Mouse (Mus musculus) heart, embryonic 14.5 days (tissue): Measurements from ENCODE around the gene Ddi2. TPM values are rescaled to one million over a fixed set of nuclear protein-coding genes. Genes with fewer than 3 reads are reported as not detected.

Source experiments
- ATAC-seq: fragments of 200-750 bp; cut with Nextera tagmentation; 2 replicates; pipeline ENCODE4 v1.8.0; 2017; ENCODE audit warnings: low read depth, moderate TSS enrichment; ENCODE audit not compliant: insufficient number of reproducible peaks, insufficient read depth, low FRiP score
- H3K27ac ChIP-seq, 2 experiments: fragments of 200-500 bp in 1 of 2; fragments of 300-500 bp in 1 of 2; sonication (generic) in 1 of 2; replicated peaks in 1 of 2; 2 replicates each; pipeline ENCODE4 v1.5.1; 2012 to 2014; ENCODE audit warnings: low read depth in 2 of 2, low read length in 2 of 2, control low read depth in 1 of 2, mild to moderate bottlenecking in 1 of 2, mixed read lengths in 1 of 2; ENCODE audit not compliant: control insufficient read depth in 1 of 2, insufficient read depth in 1 of 2
- H3K27me3 ChIP-seq: fragments of 300-500 bp; sonication (generic); 2 replicates; pipeline ENCODE4 v1.6.1; 2014; ENCODE audit warnings: mild to moderate bottlenecking, low read length, control low read depth; ENCODE audit not compliant: control insufficient read depth, insufficient read depth
- H3K36me3 ChIP-seq: fragments of 300-500 bp; sonication (generic); 2 replicates; pipeline ENCODE4 v1.6.1; 2014; ENCODE audit warnings: mild to moderate bottlenecking, control low read depth, low read length, mixed read lengths; ENCODE audit not compliant: control insufficient read depth, insufficient read depth
- H3K4me1 ChIP-seq, 2 experiments: fragments of 200-500 bp in 1 of 2; fragments of 300-500 bp in 1 of 2; sonication (generic) in 1 of 2; 2 replicates each; pipeline ENCODE4 v1.6.1; 2012 to 2014; ENCODE audit warnings: low read length in 2 of 2, control low read depth in 1 of 2, mixed read lengths in 1 of 2; ENCODE audit not compliant: control insufficient read depth in 2 of 2, insufficient read depth in 2 of 2
- H3K4me2 ChIP-seq: fragments of 300-500 bp; sonication (generic); 2 replicates; pipeline ENCODE4 v1.6.1; 2014; ENCODE audit warnings: mild to moderate bottlenecking, low read length
- H3K4me3 ChIP-seq, 2 experiments: fragments of 200-500 bp in 1 of 2; fragments of 300-500 bp in 1 of 2; sonication (generic) in 1 of 2; 2 replicates each; pipeline ENCODE4 v1.5.1; 2012 to 2014; ENCODE audit warnings: low read length in 2 of 2, mild to moderate bottlenecking in 2 of 2, control low read depth in 1 of 2, low read depth in 1 of 2, moderate library complexity in 1 of 2; ENCODE audit not compliant: control insufficient read depth in 1 of 2, insufficient read depth in 1 of 2
- H3K9ac ChIP-seq: fragments of 300-500 bp; sonication (generic); 2 replicates; pipeline ENCODE4 v1.6.1; 2014; ENCODE audit warnings: mild to moderate bottlenecking, low read length
- H3K9me3 ChIP-seq: fragments of 300-500 bp; sonication (generic); 2 replicates; pipeline ENCODE4 v1.6.1; 2016; ENCODE audit warnings: low read length, control low read depth; ENCODE audit not compliant: control insufficient read depth
- WGBS: fragments of 180-500 bp; shearing (Covaris S2); extraction: QIAGEN DNeasy Blood & Tissue Kit; methylation state at CpG from one replicate; pipeline ENCODE4 v1.1.7; 2014; 5-methylcytosine and 5-hydroxymethylcytosine counted together
- polyA plus RNA-seq: library from polyadenylated mRNA; unstranded; fragments of >200 nt; fragmentation: Nextera tagmentation; extraction: Ambion mirVana; gene quantifications from 2 replicates; pipeline ENCODE4 v1.2.1, GENCODE M21; 2014

Ddi2 gene
- polyA plus RNA-seq, 1 experiment from 2014 or later: 12.0 TPM

GRCm38 (mm10) chr4:141755375-141755930 lies 32.2 kb upstream of the Ddi2 start:
- H3K27me3 ChIP-seq: no peaks in the 10 kb centered on the region
- no peak overlapping the region for H3K9ac ChIP-seq
- no peak overlapping the region for H3K4me2 ChIP-seq
- H3K4me3 ChIP-seq: no peak overlapping the region
- no peak for ATAC-seq
- no peak overlapping the region for H3K27ac ChIP-seq
- peaks cover 7 to 13% of the 10 kb centered on the region in 2 experiments for H3K4me1 ChIP-seq
- H3K36me3 ChIP-seq: peaks cover 3% of the 10 kb centered on the region; the same call in 1 of the 2 replicates
- H3K9me3 ChIP-seq: no peaks in the 10 kb centered on the region
- 82% methylated on average over 19 of the region's 19 CpGs for WGBS

- WGBS: 9% methylated on average over 4 of the region's 4 CpGs
- no peaks in the 10 kb centered on the region for H3K9me3 ChIP-seq
- H3K4me3 ChIP-seq: no peak overlapping the region
- no peak overlapping the region for H3K9ac ChIP-seq
- H3K4me2 ChIP-seq: no peak overlapping the region
- no peaks in the 10 kb centered on the region for H3K27me3 ChIP-seq
- ATAC-seq: no peak
- H3K27ac ChIP-seq: peak overlapping the region in 1 of 2 experiments; percentile 8; a peak in 1 of 4 replicates
- H3K4me1 ChIP-seq: peaks cover 11 to 21% of the 10 kb centered on the region in 2 experiments
- no peaks in the 10 kb centered on the region for H3K36me3 ChIP-seq
Measured at GRCm38 (mm10) chr4:141752076-141752421, 28.8 kb upstream of the Ddi2 start.

- Histone ChIP-seq H3K4me1 (peaks cover 11 to 21% of the 10 kb centered on the region in 2 experiments), H3K27me3 (no peaks in the 10 kb centered on the region), H3K4me2 (no peak overlapping the region), H3K4me3 (no peak overlapping the region), H3K36me3 (no peaks in the 10 kb centered on the region), H3K9ac (no peak overlapping the region), H3K27ac (no peak overlapping the region; a peak in 1 of 4 replicates), H3K9me3 (no peaks in the 10 kb centered on the region)
- no peak for ATAC-seq
- WGBS: 19% methylated on average over 4 of the region's 4 CpGs
Measured at GRCm38 (mm10) chr4:141751419-141752075, 28.3 kb upstream of the Ddi2 start.

GRCm38 (mm10) chr4:141750826-141751225 lies 27.6 kb upstream of the Ddi2 start:
- no peaks in the 10 kb centered on the region for H3K9me3 ChIP-seq
- ATAC-seq: no peak
- H3K36me3 ChIP-seq: no peaks in the 10 kb centered on the region
- H3K4me2 ChIP-seq: no peak overlapping the region
- H3K4me3 ChIP-seq: no peak overlapping the region
- 71% methylated on average over 3 of the region's 3 CpGs for WGBS
- H3K27ac ChIP-seq: no peak overlapping the region
- H3K4me1 ChIP-seq: peaks cover 11 to 21% of the 10 kb centered on the region in 2 experiments
- H3K9ac ChIP-seq: no peak overlapping the region
- H3K27me3 ChIP-seq: no peaks in the 10 kb centered on the region

- H3K27ac ChIP-seq: peak overlapping the region; percentile 51 to 86
- peak; percentile 51; the same call in 1 of the 2 replicates for ATAC-seq
Measured at GRCm38 (mm10) chr4:141749557-141749956, 26.3 kb upstream of the Ddi2 start.

GRCm38 (mm10) chr4:141746578-141747346 lies 23.5 kb upstream of the Ddi2 start, which contains the start of gene Agmat:
Agmat (plus strand) TSS chr4:141746672.
- H3K4me2 ChIP-seq: no peak within 1 kb of the TSS
- H3K9ac ChIP-seq: no peak within 1 kb of the TSS; the same call in 1 of the 2 replicates
- H3K27ac ChIP-seq: no peak within 1 kb of the TSS
- no peak for ATAC-seq
- H3K9me3 ChIP-seq: no peaks in the 10 kb centered on the region
- H3K4me3 ChIP-seq: no peak within 1 kb of the TSS
- H3K27me3 ChIP-seq: no peaks in the 10 kb centered on the region
- peaks cover 13 to 24% of the 10 kb centered on the region in 2 experiments for H3K4me1 ChIP-seq
- 22% methylated on average over 25 of the region's 25 CpGs for WGBS
- H3K36me3 ChIP-seq: no peaks in the 10 kb centered on the region

More at GRCm38 (mm10) chr4:141749557-141749956, 26.3 kb upstream of the Ddi2 start:
- Histone ChIP-seq H3K4me3 (no peak overlapping the region), H3K9ac (peak overlapping the region; percentile 45), H3K4me1 (peaks cover 11 to 21% of the 10 kb centered on the region in 2 experiments), H3K4me2 (0 out of 2 replicates have a peak overlapping the region, but pooled peaks have one; percentile 16), H3K9me3 (no peaks in the 10 kb centered on the region), H3K36me3 (no peaks in the 10 kb centered on the region), H3K27me3 (no peaks in the 10 kb centered on the region)
- 11% methylated on average over 11 of the region's 11 CpGs for WGBS

DNA sequence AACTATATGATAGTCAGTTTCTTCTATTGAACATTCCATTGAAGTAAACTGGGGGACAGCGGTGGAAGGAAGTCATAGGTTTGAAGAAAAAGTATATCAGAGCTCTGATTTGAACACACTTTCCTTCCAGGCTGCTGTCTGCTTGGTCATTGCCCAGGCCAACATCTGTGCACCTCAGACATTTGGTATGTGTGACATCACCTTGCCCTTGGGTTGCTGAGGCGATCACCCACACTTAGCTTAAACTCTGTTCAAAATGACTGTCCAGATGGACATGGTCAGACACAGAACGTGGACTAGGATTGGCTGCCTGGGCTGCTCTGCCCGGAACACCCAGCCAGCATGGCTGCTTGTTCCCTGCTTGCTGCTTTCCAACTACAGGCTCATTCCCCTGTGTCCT lies 19.2 kb upstream of the Ddi2 start:
- Histone ChIP-seq H3K27ac (peak overlapping the region; percentile 60 to 70), H3K4me3 (no peak overlapping the region), H3K9ac (0 out of 2 replicates have a peak overlapping the region, but pooled peaks have one; percentile 47)

More for the DNA sequence above, 19.2 kb upstream of the Ddi2 start:
- Histone ChIP-seq H3K27me3 (no peaks in the 10 kb centered on the region), H3K4me2 (no peak overlapping the region), H3K36me3 (no peaks in the 10 kb centered on the region), H3K4me1 (peaks cover 7 to 11% of the 10 kb centered on the region in 2 experiments), H3K9me3 (no peaks in the 10 kb centered on the region)
- 65% methylated on average over 4 of the region's 4 CpGs for WGBS
- ATAC-seq: no peak
